Mouse (Mus musculus) liver, embryonic 14.5 days (tissue): ENCODE results near the gene Fbxw5.

Experiments
- CTCF ChIP-seq: IDR thresholded peaks from 2 replicates; pipeline ENCODE4 v1.5.1; 2016; ENCODE audit warnings: antibody characterized with exemption, low read depth, control low read depth
- EP300 ChIP-seq: IDR thresholded peaks from 2 replicates; pipeline ENCODE4 v1.6.1; 2016; ENCODE audit warnings: antibody characterized with exemption, low read depth

GRCm38 (mm10) chr2:25533707-25534106 lies 33.2 kb downstream of the Fbxw5 start:
- TF ChIP-seq EP300 (no peak), CTCF (no peak)
